Mouse (Mus musculus) liver, embryonic 11.5 days (tissue): Measurements from ENCODE around the gene Cypt15. TPM values are rescaled to one million over a fixed set of nuclear protein-coding genes. Genes with fewer than 3 reads are reported as not detected.
"Not testable (repeated sequence)": the region's sequence is repeated elsewhere in the genome, so short reads cannot be mapped to it uniquely, and the experiment has no call there.

Experiments used
- ATAC-seq: fragments of 200-750 bp; cut with Nextera tagmentation; replicated peaks from 2 replicates; pipeline ENCODE4 v1.8.0; 2017; ENCODE audit warnings: moderate number of reproducible peaks, mild to moderate bottlenecking, moderate TSS enrichment, moderate library complexity; ENCODE audit not compliant: low FRiP score
- DNase-seq: peaks from one replicate; pipeline ENCODE4 v3.0.0-alpha.2; 2017; ENCODE audit warnings: low spot score
- H3K27ac ChIP-seq: fragments of 300-500 bp; sonication (generic); 2 replicates; pipeline ENCODE4 v1.5.1; 2014; ENCODE audit warnings: mild to moderate bottlenecking, low read depth, low read length, control low read depth
- H3K27me3 ChIP-seq: fragments of 300-500 bp; sonication (generic); replicated peaks from 2 replicates; pipeline ENCODE4 v1.6.1; 2014; ENCODE audit warnings: low read length, mixed read lengths; ENCODE audit not compliant: control insufficient read depth, insufficient read depth
- H3K36me3 ChIP-seq: fragments of 300-500 bp; sonication (generic); 2 replicates; pipeline ENCODE4 v1.6.1; 2014; ENCODE audit warnings: mild to moderate bottlenecking, low read length, moderate library complexity, mixed read lengths; ENCODE audit not compliant: control insufficient read depth, insufficient read depth
- H3K4me1 ChIP-seq: fragments of 300-500 bp; sonication (generic); replicated peaks from 2 replicates; pipeline ENCODE4 v1.6.1; 2014; ENCODE audit warnings: low read length, mixed read lengths; ENCODE audit not compliant: control insufficient read depth, insufficient read depth
- H3K4me2 ChIP-seq: fragments of 300-500 bp; sonication (generic); 2 replicates; pipeline ENCODE4 v1.6.1; 2014; ENCODE audit warnings: mild to moderate bottlenecking, control low read depth, moderate library complexity
- H3K4me3 ChIP-seq: fragments of 300-500 bp; sonication (generic); 2 replicates; pipeline ENCODE4 v1.5.1; 2014; ENCODE audit warnings: low read depth, low read length, control low read depth
- H3K9ac ChIP-seq: fragments of 300-500 bp; sonication (generic); 2 replicates; pipeline ENCODE4 v1.6.1; 2014; ENCODE audit warnings: low read depth, low read length, control low read depth
- H3K9me3 ChIP-seq: fragments of 300-500 bp; sonication (generic); 2 replicates; pipeline ENCODE4 v1.6.1; 2016; ENCODE audit warnings: low read length, inconsistent platforms, mixed read lengths; ENCODE audit not compliant: control insufficient read depth
- WGBS: fragments of 180-500 bp; shearing (Covaris S2); extraction: QIAGEN DNeasy Blood & Tissue Kit; methylation state at CpG from one replicate; pipeline ENCODE4 v1.1.7; 2014; 5-methylcytosine and 5-hydroxymethylcytosine counted together
- polyA plus RNA-seq: library from polyadenylated mRNA; unstranded; fragments of >200 nt; fragmentation: Nextera tagmentation; extraction: Ambion mirVana; gene quantifications from 2 replicates; pipeline ENCODE4 v1.2.1, GENCODE M21; 2014

The Cypt15 gene
- polyA plus RNA-seq, result not detected in 2 replicates

GRCm38 (mm10) chrX:39345967-39346366 is at the start of gene Cypt15:
Gene Cypt15 (plus strand): TSS chrX:39346267.
- H3K36me3 ChIP-seq, H3K4me3 ChIP-seq, H3K27ac ChIP-seq, H3K9me3 ChIP-seq, DNase-seq, H3K9ac ChIP-seq, H3K4me2 ChIP-seq, ATAC-seq, H3K4me1 ChIP-seq, H3K27me3 ChIP-seq: not testable (repeated sequence)
- 83% methylated on average over 1 of the region's 1 CpGs for WGBS

GRCm38 (mm10) chrX:39370932-39371331 is 24.9 kb downstream of the Cypt15 start:
- H3K9ac ChIP-seq, result no peak overlapping the region
- H3K36me3 ChIP-seq, result no peaks in the 10 kb centered on the region
- no peak overlapping the region for H3K4me3 ChIP-seq
- WGBS, result 75% methylated on average over 2 of the region's 2 CpGs
- DNase-seq (no peak), ATAC-seq (no peak)
- no peaks in the 10 kb centered on the region for H3K4me1 ChIP-seq
- no peak overlapping the region for H3K4me2 ChIP-seq
- no peaks in the 10 kb centered on the region for H3K27me3 ChIP-seq
- H3K9me3 ChIP-seq, result no peaks in the 10 kb centered on the region
- H3K27ac ChIP-seq, result no peak overlapping the region

GRCm38 (mm10) chrX:39378830-39379229 is 32.8 kb downstream of the Cypt15 start:
- ATAC-seq (no peak), DNase-seq (no peak)
- Histone ChIP-seq H3K9me3 (no peaks in the 10 kb centered on the region), H3K4me3 (no peak overlapping the region), H3K4me1 (no peaks in the 10 kb centered on the region), H3K36me3 (no peaks in the 10 kb centered on the region), H3K4me2 (no peak overlapping the region), H3K27me3 (no peaks in the 10 kb centered on the region), H3K9ac (no peak overlapping the region), H3K27ac (no peak overlapping the region)
- WGBS, result 59% methylated on average over 2 of the region's 2 CpGs

- no peak overlapping the region for H3K4me3 ChIP-seq
- DNase-seq, result no peak
- no peak for ATAC-seq
- H3K9me3 ChIP-seq, result no peaks in the 10 kb centered on the region
- no peaks in the 10 kb centered on the region for H3K27me3 ChIP-seq
- H3K9ac ChIP-seq, result no peak overlapping the region
- H3K27ac ChIP-seq, result no peak overlapping the region
- no peak overlapping the region for H3K4me2 ChIP-seq
- 54% methylated on average over 2 of the region's 2 CpGs for WGBS
- H3K36me3 ChIP-seq, result no peaks in the 10 kb centered on the region
- H3K4me1 ChIP-seq, result no peaks in the 10 kb centered on the region
Measured at GRCm38 (mm10) chrX:39383806-39384205, 37.7 kb downstream of the Cypt15 start.
